Mouse (Mus musculus): Measurements from ENCODE around the gene Fbxo45. TPM values are rescaled to one million over a fixed set of nuclear protein-coding genes. Genes with fewer than 3 reads are reported as not detected.
A peak's percentile ranks its signal among the peaks of the same experiment; 100 is the strongest.
"Not testable (repeated sequence)": the region's sequence is repeated elsewhere in the genome, so short reads cannot be mapped to it uniquely, and the experiment has no call there.

The Fbxo45 gene
- total RNA-seq, 1 experiment: 14.2 TPM

DNA sequence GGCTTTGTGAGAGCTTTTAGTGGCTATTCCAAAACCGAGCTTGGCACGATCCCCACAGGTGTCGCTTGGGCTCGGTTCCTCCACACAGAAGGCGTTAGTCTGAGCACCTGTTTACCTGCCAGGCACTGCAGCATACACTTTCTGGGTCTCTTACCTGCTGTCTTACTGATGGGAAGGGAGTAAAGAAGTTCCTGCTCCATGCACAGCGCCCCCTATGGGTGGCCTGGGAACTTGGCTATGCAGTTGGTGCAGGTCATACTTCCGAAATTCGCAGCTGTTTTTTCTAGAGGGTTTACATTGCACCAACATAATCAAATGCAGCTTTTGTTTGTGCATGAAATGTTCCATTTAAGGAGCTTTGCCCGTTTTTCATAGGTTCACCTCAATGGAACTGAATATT is 26.4 kb upstream of the Fbxo45 start:
- DNase-seq (ENCODE audit: low read depth, low spot score): peak; percentile 68
- Histone ChIP-seq H3K36me3 (ENCODE audit: control insufficient read depth, insufficient read depth, low read length, poor library complexity, severe bottlenecking) (no peaks in the 10 kb centered on the region), H3K4me1 (ENCODE audit: control insufficient read depth in 2 of 2, insufficient read depth in 2 of 2, low read length in 2 of 2, poor library complexity in 1 of 2) (peaks cover 0 to 9% of the 10 kb centered on the region in 2 experiments; a peak in 3 of 4 replicates), H3K4me3 (ENCODE audit: insufficient read depth in 1 of 2, low read depth in 1 of 2, low read length in 2 of 2, poor library complexity in 1 of 2, severe bottlenecking in 1 of 2) (no peak overlapping the region), H3K27ac (ENCODE audit: insufficient read depth, low read depth, low read length, poor library complexity, severe bottlenecking) (no peak overlapping the region), H3K9ac (ENCODE audit: insufficient read depth, low read depth, low read length, poor library complexity, severe bottlenecking) (no peak overlapping the region), H3K9me3 (ENCODE audit: control insufficient read depth, insufficient read depth, low read depth, low read length) (no peaks in the 10 kb centered on the region)
- in situ Hi-C loops (cut with MboI; ENCODE audit: low sequenced_read_pairs in 2 of 2, unreplicated experiment in 2 of 2): no loop called here
- TF ChIP-seq ZNF384 (IDR thresholded peaks at IDR 0.05; ENCODE audit: low read depth, low read length): no peak
- TF ChIP-seq ZC3H11A (IDR thresholded peaks at IDR 0.05; ENCODE audit: borderline replicate concordance, low read depth, low read length): no peak
- TF ChIP-seq HCFC1 (IDR thresholded peaks at IDR 0.05; ENCODE audit: borderline replicate concordance, insufficient read depth, low read length): no peak
- TF ChIP-seq MAFK (IDR thresholded peaks at IDR 0.05; ENCODE audit: insufficient read depth, low read depth, low read length): no peak
- no peak for TF ChIP-seq CHD2 (IDR thresholded peaks at IDR 0.05; ENCODE audit: low read depth, low read length)

DNA sequence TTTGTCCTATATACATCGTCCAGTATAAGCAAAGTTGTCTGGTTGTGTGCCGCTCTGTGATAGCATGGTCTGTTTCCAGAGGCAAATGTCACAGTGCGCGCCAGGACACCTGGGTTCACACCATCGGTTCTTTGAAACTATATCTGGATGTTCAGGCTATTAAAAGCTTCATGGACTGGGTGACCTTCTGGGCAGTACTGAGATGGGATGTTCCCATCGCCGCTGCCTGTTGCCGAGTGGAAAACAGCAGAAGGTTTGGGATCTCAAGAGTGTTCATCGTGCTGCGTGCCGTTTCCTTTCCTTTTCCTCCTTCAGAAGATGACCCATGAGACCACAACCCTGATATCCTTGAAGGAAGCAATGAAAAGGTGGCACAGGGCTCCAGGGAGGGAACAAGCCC is 24.3 kb upstream of the Fbxo45 start, which contains the start of gene Smco1:
Gene Smco1, plus strand, starts transcription at position 178 of the 400 bp plus-strand sequence.
- in situ Hi-C loops (cut with MboI; ENCODE audit: low sequenced_read_pairs in 2 of 2, unreplicated experiment in 2 of 2): no loop called here
- TF ChIP-seq ZNF384 (IDR thresholded peaks at IDR 0.05; ENCODE audit: low read depth, low read length) (no peak), ZC3H11A (IDR thresholded peaks at IDR 0.05; ENCODE audit: borderline replicate concordance, low read depth, low read length) (no peak), MAFK (IDR thresholded peaks at IDR 0.05; ENCODE audit: insufficient read depth, low read depth, low read length) (no peak)

DNA sequence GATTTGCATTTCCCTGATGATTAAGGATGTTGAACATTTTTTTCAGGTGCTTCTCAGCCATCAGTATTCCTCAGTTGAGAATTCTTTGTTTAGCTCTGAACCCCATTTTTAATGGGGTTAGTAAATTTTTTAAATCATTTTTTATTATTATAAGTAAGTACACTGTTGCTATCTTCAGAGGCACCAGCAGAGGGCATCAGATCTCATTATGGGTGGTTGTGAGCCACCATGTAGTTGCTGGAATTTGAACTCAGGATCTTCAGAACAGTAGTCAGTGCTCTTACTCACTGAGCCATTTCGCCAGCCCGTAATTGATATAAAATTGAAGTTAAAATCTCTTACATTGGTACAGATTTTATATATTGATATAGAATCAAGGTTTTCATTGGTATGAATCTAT is 17.3 kb upstream of the Fbxo45 start:
- H3K9ac ChIP-seq (ENCODE audit: insufficient read depth, low read depth, low read length, poor library complexity, severe bottlenecking); DNase-seq (ENCODE audit: low read depth, low spot score); H3K4me1 ChIP-seq (ENCODE audit: control insufficient read depth in 2 of 2, insufficient read depth in 2 of 2, low read length in 2 of 2, poor library complexity in 1 of 2); H3K4me3 ChIP-seq (ENCODE audit: insufficient read depth in 1 of 2, low read depth in 1 of 2, low read length in 2 of 2, poor library complexity in 1 of 2, severe bottlenecking in 1 of 2); H3K36me3 ChIP-seq (ENCODE audit: control insufficient read depth, insufficient read depth, low read length, poor library complexity, severe bottlenecking); H3K9me3 ChIP-seq (ENCODE audit: control insufficient read depth, insufficient read depth, low read depth, low read length); H3K27ac ChIP-seq (ENCODE audit: insufficient read depth, low read depth, low read length, poor library complexity, severe bottlenecking); in situ Hi-C loops (cut with MboI; ENCODE audit: low sequenced_read_pairs in 2 of 2, unreplicated experiment in 2 of 2): not testable (repeated sequence)

More for the DNA sequence above, 24.3 kb upstream of the Fbxo45 start, which contains the start of gene Smco1:
- no peaks in the 10 kb centered on the region for H3K9me3 ChIP-seq (ENCODE audit: control insufficient read depth, insufficient read depth, low read depth, low read length)
- DNase-seq (ENCODE audit: low read depth, low spot score): no peak
- no peaks in the 10 kb centered on the region for H3K36me3 ChIP-seq (ENCODE audit: control insufficient read depth, insufficient read depth, low read length, poor library complexity, severe bottlenecking)
- peaks cover 0 to 6% of the 10 kb centered on the region in 2 experiments; a peak in 2 of 4 replicates for H3K4me1 ChIP-seq (ENCODE audit: control insufficient read depth in 2 of 2, insufficient read depth in 2 of 2, low read length in 2 of 2, poor library complexity in 1 of 2)
- peak within 1 kb of the TSS; percentile 25; the same call in 1 of the 2 replicates for H3K9ac ChIP-seq (ENCODE audit: insufficient read depth, low read depth, low read length, poor library complexity, severe bottlenecking)
- H3K4me3 ChIP-seq (ENCODE audit: insufficient read depth in 1 of 2, low read depth in 1 of 2, low read length in 2 of 2, poor library complexity in 1 of 2, severe bottlenecking in 1 of 2): no peak within 1 kb of the TSS
- H3K27ac ChIP-seq (ENCODE audit: insufficient read depth, low read depth, low read length, poor library complexity, severe bottlenecking): no peak within 1 kb of the TSS

DNA sequence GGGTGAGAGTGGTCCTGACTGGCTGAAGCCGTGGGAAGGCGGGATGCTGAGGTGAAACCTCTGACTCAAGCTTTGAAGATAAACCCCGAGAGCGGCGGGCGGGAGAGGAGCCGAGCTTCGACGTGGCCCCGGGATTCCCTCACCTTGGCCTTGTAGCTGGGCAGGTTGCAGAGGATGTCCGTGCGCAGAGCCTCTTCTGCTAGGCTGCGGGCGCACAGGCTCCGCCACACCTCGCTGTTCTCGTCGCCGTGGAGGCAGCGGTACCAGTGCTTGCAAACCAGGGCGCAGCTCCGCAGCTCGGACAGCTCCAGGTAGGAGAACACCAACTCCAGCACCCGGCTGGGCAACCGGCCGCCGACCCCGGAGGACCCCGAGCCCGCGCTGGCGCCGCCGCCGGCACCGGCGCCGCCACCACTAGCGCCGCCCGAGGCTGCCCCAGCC is 587 bp downstream of the Fbxo45 start:
- peak; percentile 24 for DNase-seq (ENCODE audit: low read depth, low spot score)
- H3K27ac ChIP-seq (ENCODE audit: insufficient read depth, low read depth, low read length, poor library complexity, severe bottlenecking): peak overlapping the region; percentile 61
- peak overlapping the region; percentile 82 for H3K9ac ChIP-seq (ENCODE audit: insufficient read depth, low read depth, low read length, poor library complexity, severe bottlenecking)
- no peaks in the 10 kb centered on the region for H3K9me3 ChIP-seq (ENCODE audit: control insufficient read depth, insufficient read depth, low read depth, low read length)
- H3K4me1 ChIP-seq (ENCODE audit: control insufficient read depth in 2 of 2, insufficient read depth in 2 of 2, low read length in 2 of 2, poor library complexity in 1 of 2): peaks cover 0 to 6% of the 10 kb centered on the region in 2 experiments; a peak in 1 of 4 replicates
- in situ Hi-C loops (cut with MboI; ENCODE audit: low sequenced_read_pairs in 2 of 2, unreplicated experiment in 2 of 2): no loop called here
- peak overlapping the region; percentile 72 to 91 for H3K4me3 ChIP-seq (ENCODE audit: insufficient read depth in 1 of 2, low read depth in 1 of 2, low read length in 2 of 2, poor library complexity in 1 of 2, severe bottlenecking in 1 of 2)
- TF ChIP-seq CHD2 (IDR thresholded peaks at IDR 0.05; ENCODE audit: low read depth, low read length): no peak
- TF ChIP-seq ZC3H11A (IDR thresholded peaks at IDR 0.05; ENCODE audit: borderline replicate concordance, low read depth, low read length): no peak
- TF ChIP-seq HCFC1 (IDR thresholded peaks at IDR 0.05; ENCODE audit: borderline replicate concordance, insufficient read depth, low read length): no peak
- no peak for TF ChIP-seq ZNF384 (IDR thresholded peaks at IDR 0.05; ENCODE audit: low read depth, low read length)
- no peak for TF ChIP-seq MAFK (IDR thresholded peaks at IDR 0.05; ENCODE audit: insufficient read depth, low read depth, low read length)
- no peaks in the 10 kb centered on the region for H3K36me3 ChIP-seq (ENCODE audit: control insufficient read depth, insufficient read depth, low read length, poor library complexity, severe bottlenecking)

DNA sequence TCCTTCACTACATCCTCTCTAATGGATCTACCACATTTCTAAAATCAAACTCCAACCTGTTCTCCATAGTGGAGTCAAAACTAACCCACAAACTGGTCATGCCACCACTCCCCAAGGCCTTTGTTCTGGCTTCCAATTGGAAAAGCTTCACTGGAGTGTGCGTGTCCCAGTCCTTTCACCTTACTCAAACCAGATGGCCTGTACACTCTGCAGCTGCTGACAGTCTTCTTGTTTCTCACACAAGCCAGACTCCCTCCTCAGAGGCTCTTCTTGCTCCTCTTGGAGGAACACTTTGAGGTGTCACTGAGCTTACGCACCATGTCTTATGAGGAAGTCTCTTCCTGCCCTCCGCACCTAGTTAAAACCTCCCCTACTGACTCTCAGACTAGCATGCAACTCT is 3.1 kb downstream of the Fbxo45 start:
- no peak for DNase-seq (ENCODE audit: low read depth, low spot score)

More for the DNA sequence above, 3.1 kb downstream of the Fbxo45 start:
- Histone ChIP-seq H3K4me1 (ENCODE audit: control insufficient read depth in 2 of 2, insufficient read depth in 2 of 2, low read length in 2 of 2, poor library complexity in 1 of 2) (peaks cover 0 to 6% of the 10 kb centered on the region in 2 experiments; a peak in 1 of 4 replicates), H3K4me3 (ENCODE audit: insufficient read depth in 1 of 2, low read depth in 1 of 2, low read length in 2 of 2, poor library complexity in 1 of 2, severe bottlenecking in 1 of 2) (no peak overlapping the region), H3K9me3 (ENCODE audit: control insufficient read depth, insufficient read depth, low read depth, low read length) (no peaks in the 10 kb centered on the region), H3K27ac (ENCODE audit: insufficient read depth, low read depth, low read length, poor library complexity, severe bottlenecking) (no peak overlapping the region), H3K36me3 (ENCODE audit: control insufficient read depth, insufficient read depth, low read length, poor library complexity, severe bottlenecking) (no peaks in the 10 kb centered on the region), H3K9ac (ENCODE audit: insufficient read depth, low read depth, low read length, poor library complexity, severe bottlenecking) (no peak overlapping the region)
- in situ Hi-C loops (cut with MboI; ENCODE audit: low sequenced_read_pairs in 2 of 2, unreplicated experiment in 2 of 2): no loop called here
- no peak for TF ChIP-seq HCFC1 (IDR thresholded peaks at IDR 0.05; ENCODE audit: borderline replicate concordance, insufficient read depth, low read length)

Data from ES-E14 (cell line).